Mouse (Mus musculus) stomach, embryonic 14.5 days (tissue): ENCODE measurements around the gene Olfr312. TPM values are rescaled to one million over a fixed set of nuclear protein-coding genes. Genes with fewer than 3 reads are reported as not detected.
"Not testable (repeated sequence)": the region's sequence is repeated elsewhere in the genome, so short reads cannot be mapped to it uniquely, and the experiment has no call there.

Experiments used
- ATAC-seq: fragments of 200-750 bp; cut with Nextera tagmentation; 2 replicates; pipeline ENCODE4 v1.8.0; 2017; ENCODE audit warnings: low read depth, moderate TSS enrichment; ENCODE audit not compliant: insufficient number of reproducible peaks, insufficient read depth, low FRiP score
- H3K27ac ChIP-seq: fragments of 300-500 bp; sonication (generic); 2 replicates; pipeline ENCODE4 v1.5.1; 2014; ENCODE audit warnings: mild to moderate bottlenecking, low read length, moderate library complexity, mixed read lengths
- H3K27me3 ChIP-seq: fragments of 300-500 bp; sonication (generic); 2 replicates; pipeline ENCODE4 v1.6.1; 2014; ENCODE audit warnings: low read length, control low read depth, mixed read lengths; ENCODE audit not compliant: control insufficient read depth, insufficient read depth
- H3K36me3 ChIP-seq: fragments of 300-500 bp; sonication (generic); 2 replicates; pipeline ENCODE4 v1.6.1; 2014; ENCODE audit warnings: mild to moderate bottlenecking, control low read depth, low read length, moderate library complexity, mixed read lengths; ENCODE audit not compliant: control insufficient read depth, insufficient read depth
- H3K4me1 ChIP-seq: fragments of 300-500 bp; sonication (generic); 2 replicates; pipeline ENCODE4 v1.6.1; 2014; ENCODE audit warnings: low read length, control low read depth, mixed read lengths; ENCODE audit not compliant: control insufficient read depth, insufficient read depth
- H3K4me2 ChIP-seq: fragments of 300-500 bp; sonication (generic); replicated peaks from 2 replicates; pipeline ENCODE4 v1.6.1; 2014; ENCODE audit warnings: low read depth, low read length, control low read depth
- H3K4me3 ChIP-seq: fragments of 300-500 bp; sonication (generic); 2 replicates; pipeline ENCODE4 v1.5.1; 2014; ENCODE audit warnings: low read depth, low read length, control low read depth
- H3K9ac ChIP-seq: fragments of 300-500 bp; sonication (generic); replicated peaks from 2 replicates; pipeline ENCODE4 v1.6.1; 2014; ENCODE audit warnings: low read depth, mild to moderate bottlenecking, control low read depth, low read length, moderate library complexity, mixed read lengths
- H3K9me3 ChIP-seq: fragments of 300-500 bp; sonication (generic); 2 replicates; pipeline ENCODE4 v1.6.1; 2016; ENCODE audit warnings: low read depth, low read length, control low read depth; ENCODE audit not compliant: control insufficient read depth
- WGBS: fragments of 180-500 bp; shearing (Covaris S2); extraction: QIAGEN DNeasy Blood & Tissue Kit; methylation state at CpG from one replicate; pipeline ENCODE4 v1.1.7; 2014; 5-methylcytosine and 5-hydroxymethylcytosine counted together
- polyA plus RNA-seq: library from polyadenylated mRNA; unstranded; fragments of >200 nt; fragmentation: Nextera tagmentation; extraction: Ambion mirVana; gene quantifications from 2 replicates; pipeline ENCODE4 v1.2.1, GENCODE M21; 2014

Gene Olfr312
- polyA plus RNA-seq, 1 experiment from 2014 or later = not detected

DNA sequence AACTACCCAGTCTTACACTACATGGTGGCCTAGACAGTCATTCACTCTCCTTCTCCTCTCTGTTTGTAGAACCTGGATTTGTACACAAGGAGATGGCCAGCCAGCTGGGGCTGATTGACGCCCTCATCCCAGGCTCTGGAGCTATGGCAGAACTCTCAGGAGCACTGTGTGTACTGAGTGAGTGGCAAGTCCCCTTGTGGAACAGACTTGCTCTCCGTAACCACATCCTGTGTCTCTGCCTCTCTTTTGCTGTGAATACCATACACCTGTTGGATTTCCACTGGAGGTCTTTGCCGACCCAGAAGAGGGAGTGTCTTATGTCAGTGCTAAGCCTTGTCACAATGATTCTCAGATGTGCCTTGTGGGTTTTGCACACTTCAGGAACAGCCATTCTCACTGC lies 3.5 kb downstream of the Olfr312 start:
- WGBS = 68% methylated on average over 3 of the region's 3 CpGs
- not testable (repeated sequence) for H3K4me2 ChIP-seq, ATAC-seq

DNA sequence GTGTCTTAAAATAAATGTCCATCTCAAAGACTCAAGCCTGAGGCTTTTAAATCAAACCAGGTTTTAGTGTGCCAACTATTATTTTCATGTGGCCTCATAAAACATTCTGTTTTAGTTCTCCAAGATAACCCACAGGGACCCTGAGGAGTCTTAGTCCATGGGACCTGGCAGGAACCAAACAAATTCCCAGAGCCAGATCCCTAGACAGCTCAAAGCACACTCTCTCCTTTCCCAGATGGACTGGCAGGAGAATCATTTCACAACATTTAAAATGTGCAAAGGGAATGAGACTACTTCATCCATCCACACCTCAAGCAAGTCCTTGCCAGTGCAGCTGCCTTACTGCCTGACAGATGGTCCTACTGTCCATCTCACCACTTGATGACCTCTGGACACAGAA lies 9.9 kb downstream of the Olfr312 start, which contains the start of gene Olfr311:
Gene Olfr311, plus strand, starts transcription at position 301 of the 400 bp plus-strand sequence.
- not testable (repeated sequence) for H3K4me1 ChIP-seq, H3K4me3 ChIP-seq, H3K27me3 ChIP-seq, H3K36me3 ChIP-seq, H3K4me2 ChIP-seq, H3K9me3 ChIP-seq, H3K9ac ChIP-seq, ATAC-seq, H3K27ac ChIP-seq

More for the DNA sequence above, 3.5 kb downstream of the Olfr312 start:
- not testable (repeated sequence) for H3K4me3 ChIP-seq, H3K36me3 ChIP-seq, H3K27ac ChIP-seq, H3K27me3 ChIP-seq, H3K4me1 ChIP-seq, H3K9me3 ChIP-seq, H3K9ac ChIP-seq

- no peaks in the 10 kb centered on the region for H3K27me3 ChIP-seq
- peak within 1 kb of the TSS; percentile 66 for H3K4me3 ChIP-seq
- WGBS = under 1% methylated on average over 24 of the region's 24 CpGs
- H3K9ac ChIP-seq = peak within 1 kb of the TSS; percentile 76
- H3K9me3 ChIP-seq = no peaks in the 10 kb centered on the region
- H3K36me3 ChIP-seq = peaks cover 5% of the 10 kb centered on the region
- peak; percentile 100 for ATAC-seq
- H3K4me2 ChIP-seq = peak within 1 kb of the TSS; percentile 60
- H3K27ac ChIP-seq = no peak within 1 kb of the TSS
- H3K4me1 ChIP-seq = peaks cover 4% of the 10 kb centered on the region
Measured at GRCm38 (mm10) chr11:58846919-58847461, 18.0 kb downstream of the Olfr312 start, which contains the start of gene Gm12258. Gene Gm12258, plus strand, starts transcription at chr11:58847158.

DNA sequence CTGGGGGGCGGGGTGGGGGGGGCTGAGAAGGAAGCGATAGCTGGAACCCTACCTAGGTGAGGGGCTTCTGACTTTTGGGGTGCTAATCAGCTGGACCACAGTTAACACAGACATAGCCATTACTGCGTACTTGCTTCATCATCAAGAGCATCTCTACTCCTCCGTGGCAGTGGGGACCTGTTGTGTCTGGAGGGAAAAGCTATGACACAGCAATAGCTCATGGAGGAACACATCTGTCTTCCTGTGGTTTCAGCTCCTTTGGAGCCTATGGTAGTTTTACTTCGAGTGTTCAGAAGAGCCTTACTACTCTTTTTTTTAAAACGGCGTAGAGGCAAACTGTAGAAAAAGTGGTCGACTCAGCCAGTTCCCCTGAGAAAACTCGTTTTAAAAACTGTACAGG lies 18.6 kb downstream of the Olfr312 start:
- no peaks in the 10 kb centered on the region for H3K27me3 ChIP-seq
- H3K4me1 ChIP-seq = peaks cover 4% of the 10 kb centered on the region
- peak overlapping the region; percentile 66 for H3K4me3 ChIP-seq
- H3K36me3 ChIP-seq = peaks cover 5% of the 10 kb centered on the region
- H3K9ac ChIP-seq = peak overlapping the region; percentile 76
- ATAC-seq = no peak
- peak overlapping the region; percentile 60 for H3K4me2 ChIP-seq
- WGBS = 47% methylated on average over 9 of the region's 9 CpGs
- H3K27ac ChIP-seq = no peak overlapping the region
- no peaks in the 10 kb centered on the region for H3K9me3 ChIP-seq

DNA sequence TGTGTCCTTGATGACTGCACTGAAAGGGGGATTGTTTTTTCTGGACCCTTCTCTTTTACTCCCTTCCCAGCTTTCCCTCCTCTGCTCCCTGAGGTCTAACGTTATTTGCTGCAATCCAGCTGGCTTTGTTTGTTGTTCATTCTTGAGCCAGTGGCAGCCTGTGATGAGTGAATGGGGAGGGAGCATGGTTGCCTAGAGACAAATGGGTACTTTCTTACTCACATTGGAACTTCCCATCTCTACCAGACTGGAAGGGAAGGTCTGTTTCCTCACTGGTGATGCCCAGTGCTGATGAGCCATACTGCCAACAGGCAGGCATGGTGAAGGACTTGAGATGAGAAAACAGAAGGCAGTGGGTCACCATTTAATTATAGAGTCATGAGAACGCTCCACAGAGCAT lies 20.7 kb downstream of the Olfr312 start:
- Histone ChIP-seq H3K4me3 (no peak overlapping the region), H3K4me2 (no peak overlapping the region), H3K9me3 (no peaks in the 10 kb centered on the region), H3K36me3 (peaks cover 9% of the 10 kb centered on the region), H3K9ac (no peak overlapping the region), H3K27ac (no peak overlapping the region), H3K27me3 (no peaks in the 10 kb centered on the region), H3K4me1 (peaks cover 4% of the 10 kb centered on the region)
- 70% methylated on average over 2 of the region's 2 CpGs for WGBS
- no peak for ATAC-seq

DNA sequence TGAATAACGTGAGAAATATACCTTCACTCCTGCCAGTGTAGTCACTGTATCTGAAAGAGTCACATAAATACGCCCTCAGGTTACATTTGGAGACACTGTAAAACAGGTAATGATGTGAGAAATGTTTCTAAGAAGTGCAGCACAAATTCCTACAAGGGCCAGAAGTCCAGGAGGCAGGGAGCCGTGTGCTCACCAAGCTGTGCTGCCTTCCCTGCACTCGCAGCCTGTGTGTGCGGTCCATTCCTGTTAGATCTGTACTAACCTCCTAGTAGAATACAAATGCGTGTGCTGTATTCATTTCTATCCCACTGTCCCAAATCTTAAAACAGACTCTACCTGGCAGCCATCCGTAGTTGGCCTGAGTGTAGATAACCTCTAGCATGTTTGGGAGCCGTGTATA lies 31.7 kb downstream of the Olfr312 start:
- Histone ChIP-seq H3K4me1 (no peaks in the 10 kb centered on the region), H3K27ac (no peak overlapping the region), H3K9ac (no peak overlapping the region), H3K36me3 (peaks cover 30% of the 10 kb centered on the region), H3K9me3 (peaks cover 24% of the 10 kb centered on the region; the same call in 1 of the 2 replicates), H3K4me3 (no peak overlapping the region), H3K4me2 (no peak overlapping the region), H3K27me3 (no peaks in the 10 kb centered on the region)
- WGBS = 93% methylated on average over 8 of the region's 8 CpGs
- ATAC-seq = no peak

DNA sequence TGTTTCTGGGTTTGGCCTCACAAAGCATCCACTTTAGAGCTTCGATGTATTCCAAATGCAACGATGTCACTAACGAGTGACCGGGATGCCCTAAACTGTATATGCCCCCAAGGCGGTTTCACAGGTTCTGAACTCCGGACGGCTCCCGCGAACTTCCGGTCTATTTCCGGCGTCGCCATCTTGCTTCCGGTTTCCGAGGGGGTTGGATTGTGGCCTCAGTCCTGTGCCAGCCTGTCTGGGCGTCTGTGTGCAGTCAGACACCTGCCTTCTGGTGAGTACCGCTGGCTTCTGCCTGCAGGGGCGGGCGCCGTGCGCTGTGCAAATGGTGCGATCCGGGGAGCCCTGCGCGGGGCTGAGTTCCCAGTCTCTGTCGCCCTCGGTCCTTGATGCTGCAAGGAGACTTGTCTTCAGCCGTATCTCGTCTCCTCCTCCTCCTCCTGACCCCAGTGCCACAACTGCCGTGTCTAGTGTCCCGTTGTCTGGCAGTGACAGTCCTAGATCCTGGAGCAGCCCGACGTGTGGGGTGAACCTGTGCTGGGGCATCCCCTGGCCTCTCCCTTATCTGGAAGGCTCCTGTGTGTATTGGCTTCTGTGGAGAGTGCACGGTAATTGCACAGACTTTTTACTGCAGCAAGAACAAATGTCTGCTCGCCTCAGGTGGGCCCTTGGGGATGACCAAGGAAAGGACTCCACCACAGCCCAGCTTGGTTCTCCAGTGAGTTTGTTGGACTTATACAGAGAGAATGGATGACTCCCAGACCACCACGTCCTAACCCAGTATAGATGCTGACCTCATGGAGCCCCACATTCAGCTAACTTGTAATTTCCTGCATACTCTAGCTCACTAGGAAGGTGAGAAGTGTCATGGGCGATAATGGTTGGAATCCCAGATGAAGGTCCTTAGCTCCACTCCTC lies 38.3 kb downstream of the Olfr312 start, which contains the start of gene 2810021J22Rik:
Gene 2810021J22Rik, plus strand, starts transcription at position 178 of the 915 bp plus-strand sequence.
- H3K4me3 ChIP-seq = peak within 1 kb of the TSS; percentile 53
- WGBS = 3% methylated on average over 37 of the region's 37 CpGs
- peak within 1 kb of the TSS; percentile 62 for H3K4me2 ChIP-seq
- peaks cover 12% of the 10 kb centered on the region; the same call in 1 of the 2 replicates for H3K36me3 ChIP-seq
- ATAC-seq = peak; percentile 85
- no peaks in the 10 kb centered on the region for H3K27me3 ChIP-seq
- no peaks in the 10 kb centered on the region for H3K9me3 ChIP-seq
- peak within 1 kb of the TSS; percentile 48; the same call in 1 of the 2 replicates for H3K27ac ChIP-seq
- H3K4me1 ChIP-seq = peaks cover 4% of the 10 kb centered on the region; the same call in 1 of the 2 replicates
- H3K9ac ChIP-seq = peak within 1 kb of the TSS; percentile 44

DNA sequence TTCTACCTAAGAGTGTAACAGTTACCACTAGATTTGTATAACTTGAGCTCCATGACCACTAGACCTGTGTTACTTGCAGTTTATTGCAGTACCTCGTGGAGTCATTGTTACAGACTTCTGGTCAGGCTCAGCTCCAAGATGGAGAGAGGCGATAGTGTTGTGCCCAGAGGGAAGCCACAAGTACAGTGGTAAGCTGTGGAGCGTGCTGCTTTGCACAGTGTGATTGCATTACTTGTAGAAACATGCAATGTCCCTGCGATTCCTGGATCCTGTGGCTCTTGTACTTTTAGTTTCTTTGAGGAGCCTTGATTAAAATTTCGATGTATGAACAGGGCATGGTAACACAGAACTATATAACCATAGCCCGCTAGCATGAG lies 38.9 kb downstream of the Olfr312 start:
- no peak for ATAC-seq

More for the DNA sequence above, 38.9 kb downstream of the Olfr312 start:
- Histone ChIP-seq H3K9ac (no peak overlapping the region), H3K4me2 (peak overlapping the region; percentile 62), H3K27me3 (no peaks in the 10 kb centered on the region), H3K4me1 (peaks cover 4% of the 10 kb centered on the region; the same call in 1 of the 2 replicates), H3K4me3 (peak overlapping the region; percentile 53), H3K36me3 (peaks cover 12% of the 10 kb centered on the region; the same call in 1 of the 2 replicates), H3K9me3 (no peaks in the 10 kb centered on the region), H3K27ac (no peak overlapping the region)
- 82% methylated on average over 6 of the region's 6 CpGs for WGBS
